Mouse (Mus musculus): ENCODE measurements around the gene Spred2. TPM values are rescaled to one million over a fixed set of nuclear protein-coding genes. Genes with fewer than 3 reads are reported as not detected.
"Not testable (repeated sequence)": the region's sequence is repeated elsewhere in the genome, so short reads cannot be mapped to it uniquely, and the experiment has no call there.

The Spred2 gene
- total RNA-seq, 2 experiments from 2014 or later, result 102 to 119 TPM

DNA sequence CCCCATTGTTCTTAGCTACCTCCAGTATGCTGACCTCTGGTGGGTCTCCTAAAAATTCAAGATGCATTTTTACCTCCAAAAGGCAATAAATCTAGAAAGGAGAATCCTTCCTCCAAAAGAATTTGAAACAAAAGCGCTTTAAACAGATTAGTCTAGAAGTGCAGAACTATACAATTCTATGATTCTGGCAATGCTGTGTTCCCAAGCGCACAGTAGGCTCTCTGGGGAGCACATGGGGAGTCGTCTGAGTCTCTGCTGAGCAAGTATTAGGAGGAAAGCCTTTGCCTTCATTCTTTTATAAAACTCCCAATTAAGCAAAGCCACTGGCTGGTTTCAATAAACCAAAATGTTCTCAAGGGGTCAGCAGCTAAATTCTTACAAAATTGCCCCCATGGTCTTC lies 129.8 kb downstream of the Spred2 start:
- Histone ChIP-seq H3K27ac (no peak overlapping the region), H3K4me3 (no peak overlapping the region)
- DNase-seq (ENCODE audit: extremely low spot score in 1 of 2, low spot score in 2 of 2), result no peak
- no peak for TF ChIP-seq CTCF (IDR thresholded peaks at IDR 0.05)
- intact Hi-C loops (cut with DNase I), result no loop called here

DNA sequence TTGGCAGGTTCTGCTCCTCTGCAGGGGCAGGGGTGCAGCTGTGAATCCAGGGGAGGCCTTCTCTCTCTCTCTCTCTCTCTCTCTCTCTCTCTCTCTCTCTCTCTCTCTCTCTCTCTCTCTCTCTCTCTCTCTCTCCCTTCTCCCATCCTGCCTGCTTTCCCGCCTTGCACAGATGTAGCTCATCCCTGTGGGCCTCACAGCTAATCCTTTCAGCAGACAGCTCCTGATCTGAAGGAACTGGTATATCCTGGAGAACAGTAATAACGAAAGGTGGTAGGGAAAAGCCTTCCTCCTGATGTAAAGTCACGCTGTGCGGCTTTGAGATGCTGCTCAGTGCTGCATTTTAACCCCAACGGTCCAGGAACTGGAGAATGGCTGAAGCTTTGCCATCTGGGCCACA lies 130.4 kb downstream of the Spred2 start:
- no peak for TF ChIP-seq CTCF (IDR thresholded peaks at IDR 0.05)
- no peak for DNase-seq (ENCODE audit: extremely low spot score in 1 of 2, low spot score in 2 of 2)
- intact Hi-C loops (cut with DNase I), result no loop called here
- Histone ChIP-seq H3K4me3 (no peak overlapping the region), H3K27ac (no peak overlapping the region)

- H3K27ac ChIP-seq, result no peak overlapping the region
- peak; percentile 17; the same call in 1 of the 2 replicates for TF ChIP-seq CTCF (IDR thresholded peaks at IDR 0.05)
- DNase-seq (ENCODE audit: extremely low spot score in 1 of 2, low spot score in 2 of 2), result no peak
- H3K4me3 ChIP-seq, result no peak overlapping the region
- intact Hi-C loops (cut with DNase I), result no loop called here
These were observed 132.0 kb downstream of the Spred2 start for GRCm38 (mm10) chr11:20056168-20056567.

DNA sequence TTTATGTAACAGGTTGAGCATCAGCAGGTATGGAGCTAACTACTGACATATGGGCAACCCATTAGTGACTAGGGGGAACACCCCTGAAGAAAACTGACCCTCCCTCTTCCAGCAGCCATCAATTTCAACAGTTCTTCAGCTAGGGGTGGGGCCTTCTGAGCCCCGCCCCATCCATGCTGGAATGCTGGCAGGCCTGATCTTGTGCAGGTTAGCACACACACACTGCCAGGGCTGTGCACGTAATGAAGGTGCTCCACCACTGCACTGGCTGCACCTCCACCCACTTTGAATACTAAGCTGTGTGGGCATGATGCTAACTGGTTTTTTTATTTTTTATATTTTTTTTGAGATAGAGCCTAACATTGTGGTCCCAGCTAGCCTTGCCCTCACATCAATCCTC lies 133.3 kb downstream of the Spred2 start:
- TF ChIP-seq CTCF (IDR thresholded peaks at IDR 0.05), result no peak
- DNase-seq (ENCODE audit: extremely low spot score in 1 of 2, low spot score in 2 of 2), result no peak
- Histone ChIP-seq H3K27ac (no peak overlapping the region), H3K4me3 (no peak overlapping the region)
- intact Hi-C loops (cut with DNase I), result no loop called here

DNA sequence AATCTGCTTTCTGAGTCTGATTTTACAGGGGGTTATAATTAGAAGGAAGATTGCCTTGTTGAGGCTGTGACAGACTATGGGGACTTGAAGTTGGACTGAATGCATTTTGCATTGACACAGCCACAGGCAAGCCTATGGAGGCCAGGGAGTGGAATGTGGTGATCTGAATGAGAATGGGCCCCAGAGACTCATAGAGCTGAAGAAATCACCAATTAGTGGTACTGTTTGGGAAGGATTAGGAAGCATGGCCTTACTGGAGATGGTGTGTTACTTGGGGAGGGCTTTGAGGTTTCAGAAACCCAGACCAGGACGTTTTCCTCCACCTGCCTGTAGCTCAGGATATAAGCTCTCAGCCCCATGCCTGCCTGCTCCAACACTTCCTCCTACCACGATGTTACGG lies 135.6 kb downstream of the Spred2 start:
- intact Hi-C loops (cut with DNase I), result no loop called here
- no peak overlapping the region for H3K27ac ChIP-seq
- no peak overlapping the region for H3K4me3 ChIP-seq
- TF ChIP-seq CTCF (IDR thresholded peaks at IDR 0.05), result no peak
- DNase-seq (ENCODE audit: extremely low spot score in 1 of 2, low spot score in 2 of 2), result no peak

- H3K27ac ChIP-seq; DNase-seq (ENCODE audit: extremely low spot score in 1 of 2, low spot score in 2 of 2); intact Hi-C loops (cut with DNase I); H3K4me3 ChIP-seq: not testable (repeated sequence)
These were observed 138.6 kb downstream of the Spred2 start for GRCm38 (mm10) chr11:20062801-20063200.

DNA sequence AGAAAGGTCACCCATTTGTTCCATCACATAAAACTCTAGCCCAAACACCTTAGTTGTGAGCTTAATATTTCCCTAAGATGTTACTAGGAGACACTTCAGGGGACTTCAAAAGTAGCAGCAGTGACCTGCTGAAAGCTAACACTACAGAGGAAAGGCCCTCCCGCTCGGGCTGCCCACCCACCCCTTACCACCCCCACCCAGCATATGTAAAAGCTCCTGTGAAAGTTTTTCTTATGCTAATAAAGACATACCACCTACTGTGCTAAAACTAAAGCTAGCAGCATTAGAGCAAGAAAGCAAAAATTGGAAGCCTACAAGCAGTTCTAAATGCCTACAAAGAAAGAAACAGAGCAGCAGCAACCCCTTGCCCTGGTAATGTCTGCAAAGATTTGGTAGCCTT lies 139.9 kb downstream of the Spred2 start:
- H3K27ac ChIP-seq; H3K4me3 ChIP-seq; intact Hi-C loops (cut with DNase I); DNase-seq (ENCODE audit: extremely low spot score in 1 of 2, low spot score in 2 of 2): not testable (repeated sequence)

- no peak for TF ChIP-seq CTCF (IDR thresholded peaks at IDR 0.05)
- no peak for DNase-seq (ENCODE audit: extremely low spot score in 1 of 2, low spot score in 2 of 2)
- Histone ChIP-seq H3K4me3 (no peak overlapping the region), H3K27ac (no peak overlapping the region)
- intact Hi-C loops (cut with DNase I), result no loop called here
These were observed 140.8 kb downstream of the Spred2 start for GRCm38 (mm10) chr11:20064926-20065325.

- DNase-seq (ENCODE audit: extremely low spot score in 1 of 2, low spot score in 2 of 2), result no peak
- intact Hi-C loops (cut with DNase I), result no loop called here
- H3K27ac ChIP-seq, result no peak overlapping the region
- TF ChIP-seq CTCF (IDR thresholded peaks at IDR 0.05), result no peak
- no peak overlapping the region for H3K4me3 ChIP-seq
These were observed 141.9 kb downstream of the Spred2 start for GRCm38 (mm10) chr11:20066106-20066505.

DNA sequence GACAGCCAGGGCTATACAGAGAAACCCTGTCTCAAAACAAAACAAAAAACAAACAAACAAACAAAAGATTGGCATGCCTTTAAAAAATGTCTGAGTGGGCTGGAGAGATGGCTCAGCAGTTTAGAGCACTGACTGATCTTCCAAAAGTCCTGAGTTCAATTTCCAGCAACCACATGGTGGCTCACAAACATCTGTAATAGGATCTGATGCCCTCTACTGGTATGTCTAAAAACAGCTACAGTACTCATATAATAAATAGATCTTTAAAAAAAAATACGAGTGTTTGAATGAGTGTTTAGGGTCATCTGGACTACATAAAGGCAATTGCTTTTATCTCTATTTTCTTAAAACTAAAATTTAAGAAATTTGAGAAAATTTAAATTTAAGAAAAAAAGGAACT lies 143.3 kb downstream of the Spred2 start:
- no peak for DNase-seq (ENCODE audit: extremely low spot score in 1 of 2, low spot score in 2 of 2)
- no peak overlapping the region for H3K27ac ChIP-seq
- intact Hi-C loops (cut with DNase I), result no loop called here
- H3K4me3 ChIP-seq, result no peak overlapping the region
- peak; percentile 50 for TF ChIP-seq CTCF (IDR thresholded peaks at IDR 0.05)

DNA sequence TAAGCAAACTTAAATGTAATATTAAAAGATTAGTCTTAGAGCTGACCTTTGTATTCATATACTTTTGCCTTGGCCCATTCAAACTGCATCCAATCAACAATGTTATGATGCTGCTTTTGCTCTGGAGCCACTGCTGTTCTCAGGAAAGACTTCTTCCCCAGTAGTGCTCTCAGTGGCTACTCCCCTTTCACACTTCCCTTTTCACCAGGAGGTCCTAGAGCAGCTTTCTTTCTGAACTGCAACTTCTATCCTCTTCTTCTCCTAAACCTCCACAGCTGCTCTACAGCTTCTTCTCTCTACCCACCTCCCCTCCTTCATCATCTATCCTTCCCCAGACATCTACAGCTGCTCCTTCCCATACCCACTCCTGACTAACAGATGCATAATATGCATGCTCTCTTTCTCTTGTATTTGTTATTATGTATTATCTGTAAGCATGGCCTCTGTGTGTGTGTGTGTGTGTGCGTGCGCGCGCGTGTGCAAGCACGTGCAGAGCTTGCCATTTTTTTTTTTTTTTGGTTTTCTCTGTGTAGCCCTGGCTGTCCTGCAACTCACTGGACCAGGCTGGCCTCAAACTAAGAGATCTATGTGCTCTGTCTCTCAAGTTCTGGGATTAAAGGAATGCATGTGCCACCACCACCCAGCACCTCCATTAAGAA lies 144.3 kb downstream of the Spred2 start:
- no peak overlapping the region for H3K4me3 ChIP-seq
- intact Hi-C loops (cut with DNase I), result no loop called here
- DNase-seq (ENCODE audit: extremely low spot score in 1 of 2, low spot score in 2 of 2), result no peak
- TF ChIP-seq CTCF (IDR thresholded peaks at IDR 0.05), result no peak
- H3K27ac ChIP-seq, result no peak overlapping the region

DNA sequence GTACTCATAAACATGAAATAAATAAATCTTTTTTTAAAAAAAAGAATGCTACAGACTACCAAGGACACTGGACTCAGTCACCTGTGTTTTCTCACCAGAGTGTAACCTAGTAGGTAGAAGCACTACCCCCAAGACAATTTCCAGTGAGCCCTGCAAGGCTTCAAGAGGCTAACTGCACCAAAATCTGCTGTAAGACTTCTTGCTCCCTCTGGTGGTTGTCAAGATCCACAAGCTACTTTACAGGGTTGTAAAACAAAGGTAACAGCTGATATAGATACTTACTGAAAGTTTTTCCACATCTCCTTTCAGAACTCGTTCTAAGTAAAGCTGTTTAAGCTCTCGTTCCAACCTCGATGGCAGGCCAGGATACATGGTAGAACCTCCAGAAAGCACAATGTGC lies 148.0 kb downstream of the Spred2 start:
- H3K27ac ChIP-seq, result no peak overlapping the region
- no peak for DNase-seq (ENCODE audit: extremely low spot score in 1 of 2, low spot score in 2 of 2)
- intact Hi-C loops (cut with DNase I), result loop anchor here (1.0 to 2.0 kb wide), 3 partner anchors 151 to 249 kb away; no protein-coding TSS in a partner anchor
- H3K4me3 ChIP-seq, result no peak overlapping the region
- peak; percentile 82 for TF ChIP-seq CTCF (IDR thresholded peaks at IDR 0.05)

GRCm38 (mm10) chr11:20072826-20073225 lies 148.7 kb downstream of the Spred2 start:
- Histone ChIP-seq H3K4me3 (no peak overlapping the region), H3K27ac (no peak overlapping the region)
- intact Hi-C loops (cut with DNase I), result loop anchor here (1.0 to 2.0 kb wide), 3 partner anchors 152 to 250 kb away; no protein-coding TSS in a partner anchor
- DNase-seq (ENCODE audit: extremely low spot score in 1 of 2, low spot score in 2 of 2), result no peak
- no peak for TF ChIP-seq CTCF (IDR thresholded peaks at IDR 0.05)

Other genes with a start within 250 kb of the Spred2 start
- gene Actr2, start 188.5 kb downstream of the Spred2 start, total RNA-seq (2021), result 100 to 1,000 TPM; 258 to 277 TPM

Measured in left cerebral cortex, adult 2 months (tissue).